Mouse (Mus musculus) myocyte (in vitro differentiated cells): ENCODE data around the gene Pgm5. TPM values are rescaled to one million over a fixed set of nuclear protein-coding genes. Genes with fewer than 3 reads are reported as not detected.

ENCODE experiments used
- H3K27me3 ChIP-seq: one replicate; pipeline ENCODE4 v1.6.1; 2011; ENCODE audit not compliant: control insufficient read depth, insufficient read depth, insufficient read length
- H3K36me3 ChIP-seq: one replicate; pipeline ENCODE4 v1.6.1; 2011; ENCODE audit not compliant: control insufficient read depth, insufficient read depth
- H3K4me2 ChIP-seq: one replicate; pipeline ENCODE4 v1.6.1; 2011; ENCODE audit warnings: low read depth, control low read depth
- H3K4me3 ChIP-seq: one replicate; pipeline ENCODE4 v1.5.1; 2011; ENCODE audit warnings: mild to moderate bottlenecking, control low read depth, moderate library complexity
- H3K79me2 ChIP-seq: one replicate; pipeline ENCODE4 v1.6.1; 2011; ENCODE audit not compliant: control insufficient read depth, insufficient read depth
- H3ac ChIP-seq: one replicate; pipeline ENCODE4 v1.6.1; 2011; ENCODE audit not compliant: control insufficient read depth, insufficient read length
- CEBPB ChIP-seq: IDR thresholded peaks from 2 replicates; pipeline ENCODE4 v1.6.1; 2011; ENCODE audit warnings: mild to moderate bottlenecking, moderate library complexity; ENCODE audit not compliant: poor library complexity, insufficient read depth, severe bottlenecking
- E2F4 ChIP-seq: IDR thresholded peaks from one replicate; pipeline ENCODE4 v1.6.1; 2011; ENCODE audit warnings: mild to moderate bottlenecking, control low read depth, moderate library complexity; ENCODE audit not compliant: insufficient read depth
- MAX ChIP-seq: IDR thresholded peaks from one replicate; pipeline ENCODE4 v1.6.1; 2011; ENCODE audit warnings: low read depth, mild to moderate bottlenecking, control low read depth
- MYOD1 ChIP-seq, 3 experiments: IDR thresholded peaks; one replicate each; pipeline ENCODE4 v1.6.1; 2011; ENCODE audit warnings: control low read depth in 2 of 3, low read depth in 2 of 3, mild to moderate bottlenecking in 2 of 3, moderate library complexity in 1 of 3; ENCODE audit not compliant: insufficient read length in 2 of 3, control insufficient read depth in 1 of 3
- MYOG ChIP-seq, 3 experiments: IDR thresholded peaks; one replicate each; pipeline ENCODE4 v1.6.1; 2011; ENCODE audit warnings: control low read depth in 2 of 3, low read depth in 2 of 3, mild to moderate bottlenecking in 2 of 3; ENCODE audit not compliant: insufficient read length in 2 of 3, control insufficient read depth in 1 of 3, insufficient read depth in 1 of 3
- POLR2A ChIP-seq: IDR thresholded peaks from one replicate; pipeline ENCODE4 v1.6.1; 2011; ENCODE audit warnings: low read depth, mild to moderate bottlenecking, control low read depth, moderate library complexity; ENCODE audit not compliant: insufficient read length
- POLR2AphosphoS2 ChIP-seq: IDR thresholded peaks from one replicate; pipeline ENCODE4 v1.6.1; 2011; ENCODE audit warnings: low read depth, control low read depth; ENCODE audit not compliant: insufficient read length
- REST ChIP-seq: IDR thresholded peaks from one replicate; pipeline ENCODE4 v1.6.1; 2011; ENCODE audit warnings: mild to moderate bottlenecking, control low read depth, moderate library complexity; ENCODE audit not compliant: insufficient read depth, insufficient read length
- SRF ChIP-seq: IDR thresholded peaks from one replicate; pipeline ENCODE4 v1.6.1; 2011; ENCODE audit warnings: low read depth; ENCODE audit not compliant: control insufficient read depth, insufficient read length
- TCF12 ChIP-seq: IDR thresholded peaks from one replicate; pipeline ENCODE4 v1.6.1; 2011; ENCODE audit warnings: mild to moderate bottlenecking, control low read depth; ENCODE audit not compliant: poor library complexity, insufficient read depth, severe bottlenecking
- TCF3 ChIP-seq: IDR thresholded peaks from one replicate; pipeline ENCODE4 v1.6.1; 2011; ENCODE audit warnings: low read depth, control low read depth; ENCODE audit not compliant: insufficient read length
- USF1 ChIP-seq: IDR thresholded peaks from one replicate; pipeline ENCODE4 v1.6.1; 2011; ENCODE audit warnings: low read depth, mild to moderate bottlenecking, control low read depth, moderate library complexity
- polyA plus RNA-seq: library from polyadenylated mRNA; unstranded; fragments of >200 nt; fragmentation: generic; extraction: Trizol; gene quantifications from one replicate; pipeline ENCODE4 v1.2.1, GENCODE M21; 2012; ENCODE audit warnings: missing spikeins

Pgm5 gene
- polyA plus RNA-seq, 1 experiment = 68.6 TPM

DNA sequence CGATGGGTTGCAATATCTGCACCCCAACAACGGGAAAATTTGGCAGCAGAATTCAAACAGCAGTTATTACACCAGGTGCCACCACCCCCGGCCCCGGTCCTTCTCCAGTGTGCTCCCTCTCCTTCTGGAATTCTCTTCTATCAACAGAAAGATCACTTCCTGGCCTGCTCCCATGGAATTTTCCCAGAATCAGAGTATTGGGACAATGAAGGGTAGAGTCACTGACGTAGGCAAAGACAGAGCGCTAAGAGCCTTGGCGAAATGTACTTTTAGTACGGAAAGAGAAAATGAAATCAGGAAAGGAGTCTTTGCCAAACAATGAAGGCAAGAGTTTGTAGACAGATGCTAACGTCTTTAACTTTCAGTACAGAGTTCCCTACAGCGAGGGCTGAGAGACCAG is 188.3 kb downstream of the Pgm5 start:
- TF ChIP-seq MAX = no peak
- no peak for TF ChIP-seq CEBPB
- TF ChIP-seq USF1 = no peak
- TF ChIP-seq SRF = no peak
- no peak for TF ChIP-seq REST
- no peak for TF ChIP-seq POLR2A
- TF ChIP-seq MYOD1 (IDR thresholded peaks at IDR 0.05; ENCODE audit: control insufficient read depth in 1 of 3, insufficient read length in 2 of 3, low read depth in 2 of 3) = no peak
- TF ChIP-seq TCF3 = no peak
- TF ChIP-seq MYOG (IDR thresholded peaks at IDR 0.05; ENCODE audit: control insufficient read depth in 1 of 3, insufficient read depth in 1 of 3, insufficient read length in 2 of 3, low read depth in 2 of 3) = no peak
- TF ChIP-seq E2F4 = no peak
- H3ac ChIP-seq = no peak overlapping the region
- no peaks in the 10 kb centered on the region for H3K27me3 ChIP-seq
- H3K36me3 ChIP-seq = no peaks in the 10 kb centered on the region
- H3K4me3 ChIP-seq = no peak overlapping the region
- no peak overlapping the region for H3K4me2 ChIP-seq
- no peaks in the 10 kb centered on the region for H3K79me2 ChIP-seq

DNA sequence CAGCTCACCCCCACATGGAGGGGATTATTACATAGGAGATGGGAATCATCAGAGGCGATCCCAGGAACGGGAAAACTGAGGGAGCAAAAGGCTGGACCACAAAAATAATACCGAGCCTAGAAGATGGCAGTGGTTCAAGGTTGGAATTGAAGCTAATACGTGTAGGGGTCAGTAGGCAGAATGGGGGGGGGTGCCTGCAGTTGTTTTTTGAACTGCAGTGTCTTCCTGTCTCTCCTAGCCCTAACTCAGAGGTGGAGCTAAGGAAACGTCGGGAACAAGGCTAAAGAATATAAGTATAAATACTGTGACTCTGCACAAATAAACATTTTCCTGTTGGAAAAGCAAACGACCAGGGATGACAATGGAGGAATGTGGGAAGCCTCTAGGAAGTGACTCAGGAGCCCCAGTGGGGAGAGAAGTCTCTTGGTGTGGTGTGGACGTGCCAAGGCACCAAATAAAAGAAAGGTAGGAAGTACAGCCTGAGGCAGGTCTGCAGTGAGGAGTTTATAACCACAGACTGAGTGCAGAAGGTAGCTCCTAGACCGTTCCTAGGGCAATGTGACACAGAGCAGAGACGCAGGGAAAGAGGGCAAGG is 189.2 kb downstream of the Pgm5 start:
- H3K36me3 ChIP-seq = no peaks in the 10 kb centered on the region
- TF ChIP-seq REST (no peak), MYOG (IDR thresholded peaks at IDR 0.05; ENCODE audit: control insufficient read depth in 1 of 3, insufficient read depth in 1 of 3, insufficient read length in 2 of 3, low read depth in 2 of 3) (no peak), POLR2A (no peak), MAX (no peak), SRF (no peak), POLR2AphosphoS2 (no peak), TCF3 (no peak), E2F4 (no peak)
- H3ac ChIP-seq = no peak overlapping the region
- no peak overlapping the region for H3K4me2 ChIP-seq
- no peaks in the 10 kb centered on the region for H3K27me3 ChIP-seq
- H3K79me2 ChIP-seq = no peaks in the 10 kb centered on the region
- H3K4me3 ChIP-seq = no peak overlapping the region

- Histone ChIP-seq H3ac (no peak overlapping the region), H3K4me2 (no peak overlapping the region), H3K79me2 (no peaks in the 10 kb centered on the region), H3K36me3 (no peaks in the 10 kb centered on the region), H3K27me3 (no peaks in the 10 kb centered on the region), H3K4me3 (no peak overlapping the region)
- TF ChIP-seq MAX (no peak), CEBPB (no peak), MYOG (IDR thresholded peaks at IDR 0.05; ENCODE audit: control insufficient read depth in 1 of 3, insufficient read depth in 1 of 3, insufficient read length in 2 of 3, low read depth in 2 of 3) (no peak), TCF12 (no peak), E2F4 (no peak), POLR2AphosphoS2 (no peak), SRF (no peak), REST (no peak), MYOD1 (IDR thresholded peaks at IDR 0.05; ENCODE audit: control insufficient read depth in 1 of 3, insufficient read length in 2 of 3, low read depth in 2 of 3) (no peak), TCF3 (no peak), USF1 (no peak), POLR2A (no peak)
These were observed 190.1 kb downstream of the Pgm5 start for GRCm38 (mm10) chr19:24671571-24671970.

DNA sequence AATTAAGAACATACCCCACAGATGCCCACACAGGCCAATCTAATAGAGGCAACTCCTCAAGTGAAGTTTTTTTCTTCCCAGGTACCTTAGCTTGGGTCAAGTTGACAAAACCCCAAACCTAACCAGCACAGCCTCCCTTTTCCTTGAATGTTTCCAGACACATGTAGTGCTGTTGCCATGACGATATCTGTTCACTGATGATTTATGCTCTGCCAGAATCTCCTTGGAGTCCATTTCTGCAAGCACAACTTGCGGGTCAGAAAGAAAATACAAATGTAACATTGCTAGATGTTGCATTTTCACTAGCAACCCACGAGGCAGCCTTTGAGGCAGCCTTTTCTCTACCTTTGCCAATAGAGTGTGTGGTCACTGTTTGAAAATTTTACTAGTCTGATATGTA is 194.1 kb downstream of the Pgm5 start:
- no peaks in the 10 kb centered on the region for H3K27me3 ChIP-seq
- H3K36me3 ChIP-seq = no peaks in the 10 kb centered on the region
- H3ac ChIP-seq = no peak overlapping the region
- H3K79me2 ChIP-seq = no peaks in the 10 kb centered on the region
- H3K4me3 ChIP-seq = no peak overlapping the region
- H3K4me2 ChIP-seq = no peak overlapping the region
- TF ChIP-seq USF1 = no peak
- TF ChIP-seq TCF3 = no peak
- TF ChIP-seq SRF = no peak
- TF ChIP-seq TCF12 = no peak
- no peak for TF ChIP-seq POLR2AphosphoS2
- no peak for TF ChIP-seq CEBPB
- no peak for TF ChIP-seq E2F4
- TF ChIP-seq REST = no peak
- TF ChIP-seq POLR2A = no peak
- TF ChIP-seq MAX = no peak
- TF ChIP-seq MYOG (IDR thresholded peaks at IDR 0.05; ENCODE audit: control insufficient read depth in 1 of 3, insufficient read depth in 1 of 3, insufficient read length in 2 of 3, low read depth in 2 of 3) = no peak
- TF ChIP-seq MYOD1 (IDR thresholded peaks at IDR 0.05; ENCODE audit: control insufficient read depth in 1 of 3, insufficient read length in 2 of 3, low read depth in 2 of 3) = no peak
